Mouse (Mus musculus) cerebellum, adult 11-12 months (tissue): ENCODE results near the gene Olfr117.
"Not testable (repeated sequence)": the region's sequence is repeated elsewhere in the genome, so short reads cannot be mapped to it uniquely, and the experiment has no call there.

Experiments
- DNase-seq: peaks from one replicate; pipeline ENCODE4 v3.0.0; 2022

The Olfr117 gene

DNA sequence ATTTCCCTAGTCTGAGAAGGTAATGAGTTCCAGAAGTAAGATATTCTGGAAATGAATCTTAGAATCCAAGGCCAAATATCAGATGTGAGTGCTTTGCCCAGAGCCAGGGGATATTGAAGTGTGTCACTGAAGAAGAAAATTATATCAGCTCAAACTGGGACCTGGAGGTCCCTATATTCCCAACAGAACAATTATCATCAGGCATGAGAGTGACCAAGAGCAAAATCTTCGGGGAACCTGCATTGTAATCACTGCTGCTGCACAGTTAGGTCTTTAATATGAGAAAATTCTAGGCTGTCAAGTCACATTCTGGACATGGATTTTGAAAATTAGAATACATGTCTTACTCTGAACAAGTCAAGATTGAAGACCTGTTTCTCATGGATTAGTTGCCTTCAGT, at the start of gene Olfr117:
Olfr117 (minus strand) TSS at position 101 of the 400 bp plus-strand sequence.
- no peak for DNase-seq

DNA sequence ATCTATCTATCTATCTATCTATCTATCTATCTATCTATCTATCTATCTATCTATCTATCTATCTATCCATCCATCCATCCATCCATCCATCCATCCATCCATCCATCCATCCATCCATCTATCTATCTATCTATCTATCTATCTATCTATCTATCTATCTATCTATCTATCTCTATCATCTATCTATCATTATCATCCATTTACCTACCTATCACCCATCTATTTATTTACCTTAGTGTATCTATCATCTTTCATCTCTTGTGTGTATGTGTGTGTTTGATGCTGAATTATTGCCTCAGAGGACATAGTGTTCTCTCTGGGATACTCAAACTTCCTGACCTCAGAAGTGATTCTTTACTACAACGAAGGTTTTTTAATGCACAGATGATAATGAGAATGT, 32.7 kb upstream of the Olfr117 start, which contains the start of gene Olfr119:
Olfr119 (plus strand) TSS at position 301 of the 400 bp plus-strand sequence.
- not testable (repeated sequence) for DNase-seq

DNA sequence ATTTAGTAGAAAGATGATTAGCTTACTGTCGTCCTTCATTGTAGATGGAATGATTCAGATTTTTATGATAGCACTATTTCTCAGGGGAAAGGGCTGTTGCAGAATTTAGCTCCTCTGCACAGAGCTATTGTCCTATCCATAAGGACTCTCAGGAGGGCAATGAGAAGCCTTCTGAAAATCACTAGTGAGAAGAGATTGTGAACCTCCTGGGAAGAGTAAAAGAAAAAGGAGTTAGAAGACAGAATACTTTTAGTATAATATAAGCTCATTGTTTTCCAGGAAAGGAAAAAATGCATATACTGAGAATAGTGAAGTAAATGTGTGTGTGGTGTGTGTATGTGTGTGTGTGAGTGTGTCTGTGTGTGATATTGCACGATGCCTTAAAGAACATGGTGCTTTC, 3.1 kb upstream of the Olfr117 start, which contains the start of gene Olfr118:
Olfr118 (plus strand) TSS at position 301 of the 400 bp plus-strand sequence.
- no peak for DNase-seq

DNA sequence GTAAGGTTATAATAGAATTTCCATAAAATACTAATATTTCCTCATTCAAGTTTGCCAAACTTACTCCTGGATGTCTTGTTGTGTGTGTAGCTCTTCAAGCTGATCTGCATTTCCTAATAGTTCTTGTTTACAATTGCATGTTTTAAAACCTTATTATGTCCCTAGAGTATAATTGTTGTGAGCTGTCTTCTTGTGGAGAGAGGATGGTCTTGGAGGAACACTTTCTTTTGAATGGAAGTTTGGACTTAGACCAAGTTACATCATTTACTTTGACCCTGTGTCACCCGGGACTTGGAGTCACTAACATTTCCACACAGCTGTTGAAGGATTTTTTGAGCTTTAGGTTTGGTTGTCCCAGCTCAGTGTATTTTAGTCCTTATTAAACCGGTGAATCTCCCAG, 36.6 kb downstream of the Olfr117 start, which contains the start of the genes Olfr115 and Olfr116:
Olfr115 (minus strand) TSS at position 101 of the 400 bp plus-strand sequence.
Olfr116 (minus strand) TSS at position 191 of the 400 bp plus-strand sequence.
- DNase-seq = no peak
